Mouse (Mus musculus): ENCODE data around the gene Ston2.

Gene Ston2

DNA sequence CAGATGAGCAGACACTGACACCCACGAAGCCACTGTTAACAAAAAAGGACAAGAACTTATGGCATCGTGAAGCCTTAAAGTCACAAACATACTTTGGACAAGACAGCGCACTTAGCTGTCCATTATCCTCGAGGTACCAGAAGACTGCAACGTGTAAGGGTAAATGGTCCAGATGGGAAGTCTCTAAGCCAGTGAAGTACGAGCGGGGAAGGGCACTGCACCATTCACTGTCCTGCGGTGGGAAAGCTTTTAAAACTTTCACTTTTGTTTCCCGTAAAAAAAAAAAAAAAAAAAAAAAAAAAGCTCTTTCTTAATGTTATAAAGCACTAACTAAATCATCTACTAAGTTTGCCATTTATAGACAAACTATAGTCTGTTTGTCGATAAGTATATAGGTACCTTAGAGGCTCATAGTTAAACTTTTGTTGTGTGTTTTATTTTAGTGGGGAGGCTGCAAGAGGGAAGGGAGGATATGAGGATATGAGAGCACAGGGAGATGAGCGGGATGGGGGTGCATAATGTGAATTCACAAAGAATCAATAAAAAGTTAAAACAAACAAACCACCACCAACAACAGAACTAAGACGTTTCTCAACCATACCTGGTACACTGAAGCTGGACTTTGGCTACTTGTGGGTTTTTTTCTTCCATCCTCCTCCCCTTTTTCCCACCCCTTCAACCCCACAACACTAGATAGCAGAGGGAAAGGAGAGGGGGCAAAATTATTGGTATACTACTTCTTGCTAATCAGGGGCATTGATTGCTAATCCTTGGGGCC, 127.4 kb downstream of the Ston2 start:
- H3K36me3 ChIP-seq (ENCODE audit: control insufficient read depth, insufficient read depth, low read length, poor library complexity, severe bottlenecking) = no peaks in the 10 kb centered on the region
- no peaks in the 10 kb centered on the region for H3K27me3 ChIP-seq (ENCODE audit: control insufficient read depth, insufficient read depth, low read length, poor library complexity, severe bottlenecking)
- DNase-seq (ENCODE audit: low read depth, low spot score) = no peak

DNA sequence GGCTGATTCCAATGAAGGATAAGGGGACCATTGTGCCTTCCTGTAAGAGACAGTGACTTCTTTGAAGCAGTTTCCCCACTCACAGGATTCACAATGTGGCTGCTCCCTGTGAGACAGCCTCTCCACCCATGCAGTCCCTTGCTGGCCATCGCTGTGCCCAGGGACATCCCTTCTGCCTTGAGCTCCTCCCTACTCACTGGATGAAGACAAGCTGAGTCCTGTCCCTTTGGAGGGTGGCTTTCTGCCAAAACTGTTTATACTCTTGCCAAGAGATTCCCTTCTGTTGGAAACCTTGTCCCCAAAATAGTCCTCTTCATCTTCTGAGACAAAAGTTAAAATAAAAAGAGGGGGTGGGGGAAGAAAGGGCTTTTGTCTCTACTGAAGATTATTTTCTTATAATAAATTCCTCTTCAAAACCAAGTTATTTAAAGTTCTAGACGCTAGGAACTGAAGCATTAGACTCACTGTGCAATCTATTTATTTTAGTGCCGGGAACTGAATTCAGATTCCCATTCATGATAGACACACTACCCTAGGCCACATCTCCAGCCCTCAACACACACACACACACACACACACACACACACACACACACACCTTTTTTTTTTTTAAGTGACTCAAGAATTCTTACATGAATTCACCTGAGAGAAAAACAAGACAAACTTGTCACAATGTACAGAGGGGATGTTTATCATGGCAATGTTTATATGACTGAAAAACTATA, 133.6 kb downstream of the Ston2 start:
- DNase-seq (ENCODE audit: low read depth, low spot score) = no peak
- Histone ChIP-seq H3K36me3 (ENCODE audit: control insufficient read depth, insufficient read depth, low read length, poor library complexity, severe bottlenecking) (no peaks in the 10 kb centered on the region), H3K27me3 (ENCODE audit: control insufficient read depth, insufficient read depth, low read length, poor library complexity, severe bottlenecking) (no peaks in the 10 kb centered on the region)

DNA sequence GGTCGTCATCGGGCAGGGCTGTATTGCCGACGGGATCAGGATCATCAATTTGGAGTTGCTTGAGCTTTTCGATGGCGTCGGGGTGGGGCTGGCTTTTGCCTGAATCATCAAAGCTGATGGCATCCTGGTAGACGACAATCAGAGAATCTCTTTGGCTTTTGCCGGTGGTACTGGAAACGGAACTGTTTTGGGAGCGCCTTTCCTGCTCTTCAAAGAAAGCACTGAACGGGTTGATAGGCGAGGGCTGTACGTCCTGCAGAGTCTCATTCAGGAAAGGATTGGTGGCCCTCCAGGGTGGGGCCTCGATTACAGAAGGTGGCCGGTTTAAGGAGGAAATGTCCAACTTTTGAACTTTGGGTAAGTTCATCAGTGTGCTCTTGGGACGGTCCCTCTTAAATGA, 139.8 kb downstream of the Ston2 start:
- Histone ChIP-seq H3K36me3 (ENCODE audit: control insufficient read depth, insufficient read depth, low read length, poor library complexity, severe bottlenecking) (no peaks in the 10 kb centered on the region), H3K27me3 (ENCODE audit: control insufficient read depth, insufficient read depth, low read length, poor library complexity, severe bottlenecking) (no peaks in the 10 kb centered on the region)
- no peak for DNase-seq (ENCODE audit: low read depth, low spot score)

DNA sequence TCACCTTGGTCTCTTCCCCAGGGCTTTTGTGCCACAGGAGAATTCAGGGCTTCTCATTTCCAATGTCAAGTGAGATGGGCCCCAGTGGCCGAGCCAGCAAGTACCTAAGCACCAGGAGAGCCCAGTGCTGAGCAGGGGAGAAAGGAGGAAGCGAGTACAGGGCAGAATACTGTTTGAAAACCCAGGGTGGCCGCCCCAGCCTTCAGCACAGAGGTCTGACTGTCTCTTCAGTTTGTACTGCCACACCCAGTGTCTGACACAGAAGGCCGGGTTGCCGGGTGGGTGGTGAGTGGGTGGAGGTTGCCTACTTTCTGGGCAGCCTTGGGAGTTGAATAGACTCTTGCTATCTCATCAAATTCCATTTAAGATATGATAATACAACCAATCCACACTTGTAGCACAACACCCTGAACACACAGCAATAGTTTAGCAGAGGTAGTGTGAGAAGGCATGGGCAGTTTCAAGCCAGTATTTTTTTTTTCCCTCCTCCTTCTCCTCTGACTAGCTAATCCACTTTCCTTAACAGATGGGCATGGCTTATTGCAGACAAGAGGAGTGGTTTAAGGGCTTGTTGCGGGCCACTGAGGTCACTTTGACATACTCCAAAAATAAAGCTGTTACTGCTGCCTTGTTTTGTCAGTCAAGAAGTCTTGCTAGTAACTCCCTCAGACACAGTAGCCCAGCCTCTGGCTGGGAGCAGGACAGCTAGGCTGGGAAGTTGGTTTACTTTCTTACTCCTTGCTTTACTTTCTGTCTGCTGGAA, 142.6 kb downstream of the Ston2 start:
- no peaks in the 10 kb centered on the region for H3K27me3 ChIP-seq (ENCODE audit: control insufficient read depth, insufficient read depth, low read length, poor library complexity, severe bottlenecking)
- H3K36me3 ChIP-seq (ENCODE audit: control insufficient read depth, insufficient read depth, low read length, poor library complexity, severe bottlenecking) = no peaks in the 10 kb centered on the region
- no peak for DNase-seq (ENCODE audit: low read depth, low spot score)

DNA sequence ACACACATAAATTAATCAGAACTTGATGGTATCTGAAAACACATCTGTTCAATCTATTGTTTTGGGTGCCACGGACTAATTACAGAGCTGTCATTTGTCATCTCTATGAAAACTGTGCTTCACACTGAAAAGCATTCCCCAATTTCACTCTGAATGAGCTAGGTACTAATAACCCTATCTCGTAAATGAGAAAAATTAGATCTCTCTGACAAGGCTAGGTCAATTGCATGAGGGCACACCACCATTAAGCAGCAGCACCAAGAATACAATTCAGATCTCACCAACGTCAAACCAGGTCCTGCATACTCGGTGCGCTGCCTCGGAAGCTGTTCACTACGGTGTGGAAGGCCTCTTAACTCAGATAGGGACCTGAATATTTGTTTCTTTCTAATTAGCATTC, 145.0 kb downstream of the Ston2 start:
- DNase-seq (ENCODE audit: low read depth, low spot score) = no peak
- no peaks in the 10 kb centered on the region for H3K27me3 ChIP-seq (ENCODE audit: control insufficient read depth, insufficient read depth, low read length, poor library complexity, severe bottlenecking)
- H3K36me3 ChIP-seq (ENCODE audit: control insufficient read depth, insufficient read depth, low read length, poor library complexity, severe bottlenecking) = no peaks in the 10 kb centered on the region

DNA sequence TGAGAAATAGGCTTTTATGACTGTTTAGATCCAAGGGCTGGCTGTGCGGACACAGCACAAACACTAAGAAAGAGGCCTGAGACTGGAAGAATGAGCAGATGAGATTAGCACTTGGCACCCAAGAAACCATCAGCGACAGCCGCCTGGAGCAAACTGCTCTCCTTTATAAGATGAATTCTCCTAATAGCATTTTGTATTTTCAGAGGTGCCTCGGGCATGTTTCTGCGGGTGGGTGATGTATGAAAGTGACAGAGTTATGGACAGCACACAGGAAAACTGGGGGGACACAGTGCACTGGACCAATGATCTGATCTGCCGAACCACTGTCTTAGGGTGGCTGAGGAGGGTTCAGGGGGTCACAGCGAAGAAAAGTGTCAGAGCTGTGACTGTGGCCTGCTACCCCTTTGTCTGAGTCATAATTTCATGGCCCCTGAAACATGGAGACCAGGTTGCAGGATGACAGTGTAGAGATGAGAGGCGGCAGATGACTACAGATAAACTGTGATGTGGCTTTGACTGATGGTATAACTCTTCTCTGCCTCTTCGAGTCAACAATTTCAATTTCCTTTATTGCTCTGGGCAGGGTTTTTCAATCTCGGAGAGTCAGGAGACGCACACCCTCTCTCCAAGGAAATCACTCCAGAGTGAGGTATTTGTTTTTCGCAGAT, 145.6 kb downstream of the Ston2 start:
- H3K36me3 ChIP-seq (ENCODE audit: control insufficient read depth, insufficient read depth, low read length, poor library complexity, severe bottlenecking) = no peaks in the 10 kb centered on the region
- no peaks in the 10 kb centered on the region for H3K27me3 ChIP-seq (ENCODE audit: control insufficient read depth, insufficient read depth, low read length, poor library complexity, severe bottlenecking)
- no peak for DNase-seq (ENCODE audit: low read depth, low spot score)

DNA sequence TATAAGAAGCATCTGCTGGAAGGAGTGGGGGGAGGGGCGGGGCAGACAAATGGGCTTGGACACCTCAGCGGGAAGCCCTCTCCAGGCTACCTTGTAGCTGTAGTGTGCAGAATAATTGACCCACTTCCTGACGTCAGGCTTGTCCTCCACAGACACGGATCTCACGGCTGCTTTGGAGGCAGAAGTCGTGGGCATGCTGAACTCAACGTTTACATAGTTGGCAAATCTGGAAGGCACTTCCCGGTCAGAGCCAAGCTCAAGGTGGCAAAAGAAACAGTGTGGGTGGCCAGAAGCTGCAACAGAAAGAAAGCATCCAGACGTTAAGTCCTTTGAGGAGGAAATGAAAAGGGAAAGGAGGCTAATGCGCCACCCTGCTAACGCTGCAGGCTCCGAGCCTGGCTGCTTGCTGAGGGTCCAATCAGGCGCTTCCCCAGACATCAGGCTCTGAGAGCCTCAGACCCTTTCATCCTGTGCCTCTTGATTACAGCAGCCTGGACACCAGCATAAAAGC, 146.5 kb downstream of the Ston2 start:
- DNase-seq (ENCODE audit: low read depth, low spot score) = no peak
- H3K27me3 ChIP-seq (ENCODE audit: control insufficient read depth, insufficient read depth, low read length, poor library complexity, severe bottlenecking) = no peaks in the 10 kb centered on the region
- no peaks in the 10 kb centered on the region for H3K36me3 ChIP-seq (ENCODE audit: control insufficient read depth, insufficient read depth, low read length, poor library complexity, severe bottlenecking)

DNA sequence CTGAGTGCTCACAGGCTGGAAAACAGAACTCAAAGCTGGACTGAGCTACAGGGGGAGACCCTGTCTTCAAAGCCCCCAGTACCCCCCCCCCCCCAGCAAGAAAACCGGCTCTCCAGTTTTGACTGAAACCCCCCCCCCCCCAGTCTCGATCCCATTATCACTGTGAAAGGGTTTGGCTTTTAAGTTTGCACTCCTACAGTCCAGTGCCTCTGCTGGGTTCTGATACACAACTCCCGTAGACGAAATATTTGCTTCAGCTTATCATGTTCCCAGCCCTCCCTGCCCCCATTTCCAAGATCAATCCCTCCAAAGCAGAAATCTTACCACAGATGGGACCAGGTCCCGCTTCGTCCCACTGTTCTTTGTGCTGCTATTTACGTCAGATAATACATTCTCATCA, 147.1 kb downstream of the Ston2 start:
- no peaks in the 10 kb centered on the region for H3K27me3 ChIP-seq (ENCODE audit: control insufficient read depth, insufficient read depth, low read length, poor library complexity, severe bottlenecking)
- DNase-seq (ENCODE audit: low read depth, low spot score) = no peak

DNA sequence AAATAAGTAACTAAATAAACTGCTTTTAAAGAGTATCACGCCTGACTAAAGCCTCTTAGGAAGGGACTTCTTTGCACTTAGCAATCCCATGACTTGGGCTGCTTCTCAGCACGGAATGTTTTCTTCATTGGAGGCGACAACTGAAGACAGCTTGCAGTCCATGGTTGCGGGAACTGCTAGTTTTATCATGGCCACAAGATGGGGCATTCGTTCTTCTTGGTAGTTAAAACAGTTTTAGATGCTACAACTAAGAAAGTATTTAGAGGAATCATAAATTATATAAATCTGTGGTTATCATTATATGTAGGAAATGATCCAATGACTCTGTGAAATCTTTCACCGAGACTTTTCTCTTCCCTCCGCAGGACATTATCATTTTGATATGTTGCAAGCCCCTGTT, 147.5 kb downstream of the Ston2 start:
- H3K36me3 ChIP-seq (ENCODE audit: control insufficient read depth, insufficient read depth, low read length, poor library complexity, severe bottlenecking) = no peaks in the 10 kb centered on the region
- H3K27me3 ChIP-seq (ENCODE audit: control insufficient read depth, insufficient read depth, low read length, poor library complexity, severe bottlenecking) = no peaks in the 10 kb centered on the region
- DNase-seq (ENCODE audit: low read depth, low spot score) = peak; percentile 61

More for the DNA sequence above, 147.1 kb downstream of the Ston2 start:
- no peaks in the 10 kb centered on the region for H3K36me3 ChIP-seq (ENCODE audit: control insufficient read depth, insufficient read depth, low read length, poor library complexity, severe bottlenecking)

DNA sequence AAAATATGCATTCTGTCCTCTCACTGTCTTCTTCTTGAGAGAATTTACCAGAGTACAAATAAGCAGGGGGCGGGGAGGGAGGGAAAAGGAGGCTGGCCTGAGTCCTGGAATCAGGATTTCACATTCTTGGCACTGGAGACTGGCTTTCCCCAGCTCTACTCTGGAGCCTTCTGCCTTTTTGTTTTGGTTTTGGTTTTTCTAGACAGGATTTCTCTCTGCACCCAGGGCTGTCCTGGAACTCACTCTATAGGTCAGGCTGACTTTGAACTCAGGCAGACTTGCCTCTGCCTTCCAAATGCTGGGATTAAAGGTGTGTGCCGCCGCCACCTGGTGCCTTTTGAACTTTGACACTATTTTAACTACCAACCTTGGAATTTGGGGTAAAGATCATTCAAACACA, 149.8 kb downstream of the Ston2 start:
- H3K27me3 ChIP-seq (ENCODE audit: control insufficient read depth, insufficient read depth, low read length, poor library complexity, severe bottlenecking) = no peaks in the 10 kb centered on the region
- no peak for DNase-seq (ENCODE audit: low read depth, low spot score)
- no peaks in the 10 kb centered on the region for H3K36me3 ChIP-seq (ENCODE audit: control insufficient read depth, insufficient read depth, low read length, poor library complexity, severe bottlenecking)

DNA sequence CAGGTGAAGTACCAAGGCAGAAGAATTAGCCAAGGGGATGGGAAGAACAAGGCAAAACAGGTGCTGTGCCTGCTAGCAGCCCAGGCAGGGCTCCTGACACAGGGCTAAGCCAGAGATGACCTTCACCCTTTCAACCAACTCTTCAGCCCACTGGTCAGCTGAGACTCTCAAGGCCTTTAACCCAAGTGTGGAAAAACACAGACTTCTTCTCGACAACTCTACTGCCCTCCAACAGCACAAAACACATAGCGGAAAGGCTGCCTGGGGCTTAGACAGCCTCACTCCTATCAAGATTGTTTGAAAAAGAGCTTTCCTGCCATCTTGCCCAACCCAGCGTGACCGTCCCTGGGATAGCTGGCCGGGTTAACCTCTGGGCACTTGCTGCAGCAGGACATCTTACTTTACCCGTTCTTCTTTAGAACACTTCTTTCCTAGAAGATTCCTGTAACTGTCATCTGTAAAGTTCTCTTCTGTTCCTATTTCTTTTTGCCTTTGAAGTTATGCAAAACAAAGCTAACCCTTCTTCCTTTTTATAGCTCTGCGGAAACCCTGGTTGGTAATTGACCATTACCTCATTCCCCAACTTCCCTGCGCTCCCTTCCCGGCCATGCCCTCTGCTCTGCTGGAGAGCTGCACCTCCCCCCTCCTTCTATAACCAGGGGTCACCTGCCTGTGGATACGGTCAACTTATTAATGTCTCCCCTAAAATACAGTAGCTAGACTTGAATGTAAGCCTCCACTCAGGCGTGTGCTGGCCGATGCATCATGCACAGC, 150.9 kb downstream of the Ston2 start:
- DNase-seq (ENCODE audit: low read depth, low spot score) = no peak
- H3K36me3 ChIP-seq (ENCODE audit: control insufficient read depth, insufficient read depth, low read length, poor library complexity, severe bottlenecking) = no peaks in the 10 kb centered on the region
- no peaks in the 10 kb centered on the region for H3K27me3 ChIP-seq (ENCODE audit: control insufficient read depth, insufficient read depth, low read length, poor library complexity, severe bottlenecking)

DNA sequence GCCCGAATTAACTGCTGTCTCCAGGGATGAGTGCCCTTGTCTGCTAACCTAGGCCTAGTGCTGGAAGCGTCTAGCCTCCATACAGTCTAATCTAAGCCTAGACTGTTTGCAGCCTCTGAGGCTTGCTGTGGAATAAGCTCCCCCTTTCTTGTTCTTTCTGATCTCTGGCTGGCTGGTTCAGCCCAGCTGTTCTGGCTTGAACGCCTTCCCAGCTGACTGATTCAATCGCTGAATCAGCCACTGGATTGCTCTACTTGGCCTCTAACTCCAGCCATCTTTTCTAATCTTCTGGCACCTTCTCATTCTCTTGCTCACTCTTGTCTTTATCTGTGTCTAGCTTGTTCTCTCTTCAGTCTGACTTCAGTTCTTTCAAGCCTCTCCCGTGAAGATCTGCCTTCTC, 161.7 kb downstream of the Ston2 start:
- Histone ChIP-seq H3K27me3 (ENCODE audit: control insufficient read depth, insufficient read depth, low read length, poor library complexity, severe bottlenecking) (no peaks in the 10 kb centered on the region), H3K36me3 (ENCODE audit: control insufficient read depth, insufficient read depth, low read length, poor library complexity, severe bottlenecking) (no peaks in the 10 kb centered on the region)
- no peak for DNase-seq (ENCODE audit: low read depth, low spot score)

DNA sequence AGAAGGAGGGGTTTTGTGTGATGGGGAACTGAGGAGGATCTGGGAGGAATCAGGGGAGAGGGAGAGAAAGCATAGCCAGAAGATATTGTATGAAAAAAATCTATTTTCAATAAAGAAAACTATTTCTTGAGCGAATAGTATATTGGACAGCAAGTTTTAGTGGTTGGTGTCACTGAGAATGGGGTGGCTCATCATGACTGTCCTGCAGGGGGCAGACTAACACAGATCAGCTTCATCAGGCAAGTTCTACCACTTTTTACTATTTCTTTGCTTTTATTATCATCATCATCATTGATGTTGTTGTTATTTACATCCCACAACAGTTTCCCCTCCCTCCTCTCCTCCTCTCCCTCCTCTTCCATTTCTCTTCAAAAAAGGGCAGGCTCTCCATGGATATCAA, 163.2 kb downstream of the Ston2 start:
- DNase-seq (ENCODE audit: low read depth, low spot score) = peak; percentile 69
- H3K36me3 ChIP-seq (ENCODE audit: control insufficient read depth, insufficient read depth, low read length, poor library complexity, severe bottlenecking) = no peaks in the 10 kb centered on the region
- H3K27me3 ChIP-seq (ENCODE audit: control insufficient read depth, insufficient read depth, low read length, poor library complexity, severe bottlenecking) = no peaks in the 10 kb centered on the region

DNA sequence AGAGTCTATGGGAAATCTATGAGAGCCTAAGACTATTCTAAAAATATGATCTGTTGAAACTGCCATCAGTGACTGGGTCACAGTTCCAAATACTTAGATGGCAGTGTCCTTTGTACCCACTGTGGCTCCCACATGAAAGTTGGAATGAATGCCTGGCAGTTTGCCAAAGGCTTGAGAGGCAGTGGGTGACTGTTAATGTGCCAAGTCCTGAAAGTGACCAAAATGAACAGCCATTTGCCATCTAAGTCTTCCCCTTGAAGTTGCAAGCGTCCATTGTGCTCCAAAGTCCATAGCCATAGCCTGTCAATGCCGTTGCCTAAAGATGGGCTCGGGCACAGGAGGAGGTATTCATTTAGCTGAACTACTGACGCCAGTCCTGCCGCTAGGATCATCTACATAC, 178.8 kb downstream of the Ston2 start:
- DNase-seq (ENCODE audit: low read depth, low spot score) = no peak
- Histone ChIP-seq H3K27me3 (ENCODE audit: control insufficient read depth, insufficient read depth, low read length, poor library complexity, severe bottlenecking) (no peaks in the 10 kb centered on the region), H3K36me3 (ENCODE audit: control insufficient read depth, insufficient read depth, low read length, poor library complexity, severe bottlenecking) (no peaks in the 10 kb centered on the region)
